Mouse (Mus musculus): ENCODE measurements around the gene Fcna. TPM values are rescaled to one million over a fixed set of nuclear protein-coding genes. Genes with fewer than 3 reads are reported as not detected.
A peak's percentile ranks its signal among the peaks of the same experiment; 100 is the strongest.

Fcna gene
- total RNA-seq, 2 experiments from 2014 or later, result 1.0 to 1.4 TPM

DNA sequence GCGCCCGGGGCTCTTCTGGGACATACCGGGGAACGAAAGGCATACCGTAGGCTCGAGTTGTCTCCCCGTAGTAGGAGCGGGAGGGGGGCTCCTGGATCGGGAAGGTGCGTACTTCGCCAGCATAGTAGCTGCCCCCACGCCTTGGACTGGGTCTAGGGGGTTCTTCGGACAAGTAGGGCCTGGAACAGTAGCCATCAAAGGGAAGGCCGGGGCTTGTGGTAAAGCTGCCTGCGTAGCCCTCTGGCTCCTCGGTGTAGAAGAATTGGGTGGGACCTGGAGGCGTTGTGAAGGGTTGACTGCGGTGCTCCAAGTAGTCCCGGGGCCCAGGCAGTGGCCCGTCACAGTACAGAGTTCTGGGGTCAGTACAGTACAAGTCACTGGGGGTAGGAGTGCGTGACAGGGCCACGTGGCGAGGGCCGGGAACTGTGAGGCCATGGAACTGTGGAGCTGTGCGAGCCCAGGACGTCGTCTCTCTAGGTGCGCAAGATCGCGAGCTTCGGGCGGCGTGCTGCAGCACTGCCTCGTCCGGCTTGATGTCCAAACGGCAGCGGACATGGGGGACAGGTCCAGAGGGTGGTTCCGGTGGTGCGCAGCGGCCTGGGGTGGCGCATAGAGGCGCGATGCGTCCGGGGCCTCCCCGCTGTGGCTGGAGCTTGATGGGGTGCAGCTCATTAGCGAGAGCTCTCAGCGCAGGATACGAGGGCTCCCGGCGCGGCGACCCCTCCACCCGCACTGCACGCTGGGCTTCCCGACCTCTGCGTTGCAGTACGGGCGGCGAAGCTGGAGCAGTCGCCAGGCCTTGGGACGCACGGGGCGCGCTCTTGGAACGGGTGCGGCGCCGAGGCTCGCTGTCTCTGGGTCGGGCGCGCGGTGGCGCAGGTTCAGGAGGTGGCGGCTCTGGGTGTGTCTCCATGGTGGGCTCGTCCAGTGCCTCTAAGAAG, 48.8 kb downstream of the Fcna start:
- no peak for DNase-seq (ENCODE audit: low spot score in 2 of 2)

DNA sequence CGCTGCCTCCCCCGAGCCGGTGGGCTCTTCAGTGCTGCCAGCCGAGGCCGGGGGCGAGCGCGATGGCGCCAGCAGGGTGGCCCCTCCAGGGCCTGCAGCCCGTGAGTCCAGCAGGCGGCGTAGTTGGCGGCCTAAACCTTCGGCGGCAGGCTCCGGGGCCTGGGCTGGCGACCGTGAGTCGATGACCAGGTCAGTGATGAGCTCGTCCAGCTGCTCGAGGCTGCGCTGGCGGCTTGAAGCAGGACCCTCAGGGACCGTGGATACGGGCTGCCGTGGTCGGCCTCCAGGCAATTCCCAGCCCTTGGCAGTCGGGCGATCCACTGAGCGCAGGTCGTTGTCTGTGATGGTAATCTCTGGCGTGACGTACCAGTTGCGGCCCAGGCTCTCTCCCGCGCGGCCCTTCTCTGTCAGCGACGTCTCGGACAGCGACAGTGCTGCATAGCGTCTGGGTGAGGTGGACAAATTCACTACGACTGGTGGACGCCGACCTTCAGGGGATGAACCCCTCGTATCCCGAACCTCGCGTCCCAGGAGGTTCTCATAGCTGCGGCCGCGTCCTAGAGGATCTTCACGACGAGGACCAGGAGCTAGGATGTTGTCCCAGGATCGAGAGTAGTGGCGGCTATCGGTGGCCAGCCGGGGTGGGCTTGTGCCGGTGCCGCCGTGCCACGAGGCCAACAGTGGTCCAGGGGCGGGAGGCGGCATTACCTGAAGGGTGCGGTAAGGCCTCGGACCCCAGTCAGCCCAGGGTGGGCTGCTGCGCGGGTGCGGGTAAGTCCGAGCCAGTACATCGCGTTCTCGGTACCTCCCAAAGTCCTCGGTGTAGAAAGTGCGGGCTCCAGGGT, 49.7 kb downstream of the Fcna start:
- DNase-seq (ENCODE audit: low spot score in 2 of 2), result no peak

- DNase-seq (ENCODE audit: low spot score in 2 of 2), result peak in 1 of 2 experiments; percentile 24
Observed at GRCm38 (mm10) chr2:25576965-25577891, 50.6 kb downstream of the Fcna start.

DNA sequence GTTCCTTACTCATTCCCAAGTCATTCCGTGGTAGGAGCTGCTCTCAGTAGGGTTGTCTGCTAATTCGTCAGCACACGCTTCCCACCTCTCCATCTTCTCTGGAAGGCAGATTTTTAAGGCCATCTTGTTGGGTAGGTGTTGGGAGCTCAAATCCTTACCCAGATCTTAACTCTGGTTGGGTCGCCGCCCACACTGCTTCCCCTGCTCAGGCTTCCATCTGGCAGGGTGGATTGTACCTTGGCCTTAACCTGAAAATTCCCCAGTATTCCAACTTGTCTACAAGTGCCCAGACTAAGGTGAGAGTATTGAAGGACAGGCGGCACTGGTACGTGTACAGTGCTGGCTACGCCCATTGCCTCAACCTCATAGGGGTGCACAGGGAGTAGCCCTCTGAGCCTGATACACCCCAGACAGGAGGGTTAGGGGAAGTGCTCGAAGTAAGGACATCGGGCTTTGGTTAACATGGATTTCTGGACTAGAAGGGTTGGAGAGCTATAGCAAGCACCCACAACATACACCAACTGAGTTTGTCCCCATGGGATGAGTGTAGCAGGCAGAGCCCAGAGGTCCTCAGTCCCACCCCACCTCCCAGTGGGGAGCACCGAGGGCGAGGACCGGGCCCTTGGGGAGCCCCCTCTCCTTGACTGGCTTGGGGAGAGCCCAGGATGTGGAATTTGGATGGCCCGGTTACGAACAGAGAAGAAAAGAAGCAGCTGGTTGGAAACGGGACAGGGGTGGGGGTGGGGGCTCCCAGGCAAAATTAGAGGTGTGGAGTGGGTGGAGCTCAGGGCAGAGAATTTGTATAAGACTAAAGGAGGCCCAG, 51.6 kb downstream of the Fcna start:
- DNase-seq (ENCODE audit: low spot score in 2 of 2), result no peak

- DNase-seq (ENCODE audit: low spot score in 2 of 2), result peak; percentile 34 to 62
Observed at GRCm38 (mm10) chr2:25575432-25576027, 52.3 kb downstream of the Fcna start.

Other genes starting within 250 kb of the Fcna start
- gene Entpd2, start 232.2 kb downstream of the Fcna start, total RNA-seq (2021), result 10 to 100 TPM; 22.3 to 23.4 TPM
- 100 to 1,000 TPM; 402 to 418 TPM for gene Npdc1, start 228.7 kb downstream of the Fcna start, total RNA-seq (2021)
- gene Fut7, start 204.8 kb downstream of the Fcna start, total RNA-seq (2021), result under 1 TPM; 0.31 to 0.81 TPM
- gene Abca2, start 199.3 kb downstream of the Fcna start, total RNA-seq (2021), result 100 to 1,000 TPM; 140 to 141 TPM
- gene Clic3, start 171.2 kb downstream of the Fcna start, total RNA-seq (2021), result under 1 TPM in 1 of 2 experiments, not detected in 1; 0.58 TPM
- gene Paxx, start 166.9 kb downstream of the Fcna start, total RNA-seq (2021), result 10 to 100 TPM; 52.1 to 57.7 TPM
- 100 to 1,000 TPM; 234 to 420 TPM for gene Ptgds, start 158.0 kb downstream of the Fcna start, total RNA-seq (2021)
- gene Lcn12, start 134.1 kb downstream of the Fcna start, total RNA-seq (2021), result not detected
- gene Fbxw5, start 127.3 kb downstream of the Fcna start, total RNA-seq (2021), result 100 to 1,000 TPM; 130 to 134 TPM
- 1 to 10 TPM; 1.5 to 1.7 TPM for gene C8g, start 126.3 kb downstream of the Fcna start, total RNA-seq (2021)
- 10 to 100 TPM in 1 of 2 experiments, 1 to 10 TPM in 1; 9.8 to 11.1 TPM for gene Traf2, start 81.1 kb downstream of the Fcna start, total RNA-seq (2021)
- 100 to 1,000 TPM; 214 to 226 TPM for gene Edf1, start 70.2 kb downstream of the Fcna start, total RNA-seq (2021)
- gene Mamdc4, start 53.2 kb downstream of the Fcna start, total RNA-seq (2021), result 1 to 10 TPM; 1.7 to 2.6 TPM
- gene Phpt1, start 52.8 kb downstream of the Fcna start, total RNA-seq (2021), result 10 to 100 TPM; 81.2 to 83.8 TPM
- 100 to 1,000 TPM in 1 of 2 experiments, 10 to 100 TPM in 1; 99.8 to 103 TPM for gene Ajm1, start 46.3 kb downstream of the Fcna start, total RNA-seq (2021)
- 100 to 1,000 TPM; 105 to 107 TPM for gene Rabl6, start 19.5 kb downstream of the Fcna start, total RNA-seq (2021)
- not detected for gene Ccdc183, start 10.4 kb downstream of the Fcna start, total RNA-seq (2021)
- 10 to 100 TPM; 25.0 TPM for gene Tmem141, start 6.0 kb downstream of the Fcna start, total RNA-seq (2021)
- gene Lcn8, start 25.1 kb upstream of the Fcna start, total RNA-seq (2021), result not detected
- gene Lcn5, start 29.9 kb upstream of the Fcna start, total RNA-seq (2021), result not detected
- not detected for gene Lcn6, start 48.8 kb upstream of the Fcna start, total RNA-seq (2021)
- gene Lcn10, start 54.7 kb upstream of the Fcna start, total RNA-seq (2021), result not detected
- not detected for gene Obp2a, start 72.0 kb upstream of the Fcna start, total RNA-seq (2021)
- 10 to 100 TPM; 80.9 to 82.5 TPM for gene Bmyc, start 78.7 kb upstream of the Fcna start, total RNA-seq (2021)
- not detected for gene Obp2b, start 109.0 kb upstream of the Fcna start, total RNA-seq (2021)
- gene Lcn3, start 137.5 kb upstream of the Fcna start, total RNA-seq (2021), result not detected
- not detected for gene Lcn11, start 149.0 kb upstream of the Fcna start, total RNA-seq (2021)
- not detected for gene Gm13539, start 154.2 kb upstream of the Fcna start, total RNA-seq (2021)
- not detected for gene Glt6d1, start 187.8 kb upstream of the Fcna start, total RNA-seq (2021)
- not detected for gene Lcn9, start 195.1 kb upstream of the Fcna start, total RNA-seq (2021)
- gene Sohlh1, start 219.2 kb upstream of the Fcna start, total RNA-seq (2021), result not detected
- gene Kcnt1, start 235.7 kb upstream of the Fcna start, total RNA-seq (2021), result 10 to 100 TPM; 43.8 to 69.9 TPM

Data from layer of hippocampus, postnatal 14 days (tissue).